Mouse (Mus musculus): ENCODE results near the gene Glis1. TPM values are rescaled to one million over a fixed set of nuclear protein-coding genes. Genes with fewer than 3 reads are reported as not detected.

The Glis1 gene
- polyA plus RNA-seq, 2 experiments = 0.10 to 0.35 TPM

GRCm38 (mm10) chr4:107438741-107439140, 4.3 kb downstream of the Glis1 start:
- 79% methylated on average over 8 of the region's 8 CpGs for WGBS (ENCODE audit: insufficient replicate concordance)

GRCm38 (mm10) chr4:107440306-107440705, 5.9 kb downstream of the Glis1 start:
- H3K4me1 ChIP-seq (replicated peaks; ENCODE audit: control insufficient read depth in 2 of 2, insufficient read depth in 2 of 2, low read length in 1 of 2) = peaks cover 0 to 7% of the 10 kb centered on the region in 2 experiments; a peak in 2 of 4 replicates

More at GRCm38 (mm10) chr4:107438741-107439140, 4.3 kb downstream of the Glis1 start:
- Histone ChIP-seq H3K4me1 (replicated peaks; ENCODE audit: control insufficient read depth in 2 of 2, insufficient read depth in 2 of 2, low read length in 1 of 2) (peaks cover 0 to 7% of the 10 kb centered on the region in 2 experiments; a peak in 2 of 4 replicates), H3K27ac (no peak overlapping the region), H3K9me3 (ENCODE audit: control insufficient read depth, low read length) (no peaks in the 10 kb centered on the region), H3K36me3 (replicated peaks; ENCODE audit: control insufficient read depth, insufficient read depth, low read depth) (no peaks in the 10 kb centered on the region), H3K27me3 (ENCODE audit: control insufficient read depth, insufficient read depth, low read length) (peaks cover 49% of the 10 kb centered on the region), H3K4me2 (ENCODE audit: low read depth) (no peak overlapping the region), H3K4me3 (ENCODE audit: insufficient read depth in 1 of 2, low read depth in 2 of 2, low read length in 2 of 2) (no peak overlapping the region), H3K9ac (replicated peaks) (no peak overlapping the region)
- ATAC-seq (ENCODE audit: insufficient read depth) = no peak
- no peak for TF ChIP-seq EP300 (IDR thresholded peaks at IDR 0.05; ENCODE audit: low read depth)
- no peak for TF ChIP-seq CTCF (IDR thresholded peaks at IDR 0.05; ENCODE audit: low read depth)
- DNase-seq (ENCODE audit: low read depth in 3 of 3, low spot score in 3 of 3) = no peak

GRCm38 (mm10) chr4:107442288-107442687, 7.9 kb downstream of the Glis1 start:
- 71% methylated on average over 11 of the region's 11 CpGs for WGBS (ENCODE audit: insufficient replicate concordance)
- no peak overlapping the region for H3K4me2 ChIP-seq (ENCODE audit: low read depth)
- DNase-seq (ENCODE audit: low read depth in 3 of 3, low spot score in 3 of 3) (no peak), ATAC-seq (ENCODE audit: insufficient read depth) (no peak)
- H3K4me1 ChIP-seq (replicated peaks; ENCODE audit: control insufficient read depth in 2 of 2, insufficient read depth in 2 of 2, low read length in 1 of 2) = peaks cover 0 to 7% of the 10 kb centered on the region in 2 experiments; a peak in 2 of 4 replicates
- H3K36me3 ChIP-seq (replicated peaks; ENCODE audit: control insufficient read depth, insufficient read depth, low read depth) = no peaks in the 10 kb centered on the region
- H3K9me3 ChIP-seq (ENCODE audit: control insufficient read depth, low read length) = no peaks in the 10 kb centered on the region
- H3K9ac ChIP-seq (replicated peaks) = no peak overlapping the region
- no peak overlapping the region for H3K27ac ChIP-seq
- H3K27me3 ChIP-seq (ENCODE audit: control insufficient read depth, insufficient read depth, low read length) = peaks cover 16% of the 10 kb centered on the region
- H3K4me3 ChIP-seq (ENCODE audit: insufficient read depth in 1 of 2, low read depth in 2 of 2, low read length in 2 of 2) = no peak overlapping the region
- TF ChIP-seq EP300 (IDR thresholded peaks at IDR 0.05; ENCODE audit: low read depth) = no peak
- no peak for TF ChIP-seq CTCF (IDR thresholded peaks at IDR 0.05; ENCODE audit: low read depth)

More at GRCm38 (mm10) chr4:107440306-107440705, 5.9 kb downstream of the Glis1 start:
- peak overlapping the region; percentile 27 for H3K9ac ChIP-seq (replicated peaks)
- TF ChIP-seq EP300 (IDR thresholded peaks at IDR 0.05; ENCODE audit: low read depth) (no peak), CTCF (IDR thresholded peaks at IDR 0.05; ENCODE audit: low read depth) (no peak)
- DNase-seq (ENCODE audit: low read depth in 3 of 3, low spot score in 3 of 3) (no peak), ATAC-seq (ENCODE audit: insufficient read depth) (no peak)
- peak overlapping the region; percentile 51 for H3K4me2 ChIP-seq (ENCODE audit: low read depth)
- H3K27ac ChIP-seq = no peak overlapping the region
- H3K27me3 ChIP-seq (ENCODE audit: control insufficient read depth, insufficient read depth, low read length) = peaks cover 36% of the 10 kb centered on the region
- no peaks in the 10 kb centered on the region for H3K9me3 ChIP-seq (ENCODE audit: control insufficient read depth, low read length)
- peak overlapping the region; percentile 25 to 39 for H3K4me3 ChIP-seq (ENCODE audit: insufficient read depth in 1 of 2, low read depth in 2 of 2, low read length in 2 of 2)
- WGBS (ENCODE audit: insufficient replicate concordance) = 16% methylated on average over 13 of the region's 13 CpGs
- no peaks in the 10 kb centered on the region for H3K36me3 ChIP-seq (replicated peaks; ENCODE audit: control insufficient read depth, insufficient read depth, low read depth)

GRCm38 (mm10) chr4:107442891-107443483, 8.6 kb downstream of the Glis1 start:
- no peaks in the 10 kb centered on the region for H3K36me3 ChIP-seq (replicated peaks; ENCODE audit: control insufficient read depth, insufficient read depth, low read depth)
- no peak for TF ChIP-seq EP300 (IDR thresholded peaks at IDR 0.05; ENCODE audit: low read depth)
- TF ChIP-seq CTCF (IDR thresholded peaks at IDR 0.05; ENCODE audit: low read depth) = no peak
- ATAC-seq (ENCODE audit: insufficient read depth) = no peak
- peaks cover 10% of the 10 kb centered on the region for H3K27me3 ChIP-seq (ENCODE audit: control insufficient read depth, insufficient read depth, low read length)
- H3K27ac ChIP-seq = no peak overlapping the region
- WGBS (ENCODE audit: insufficient replicate concordance) = 70% methylated on average over 16 of the region's 16 CpGs
- no peak overlapping the region for H3K4me3 ChIP-seq (ENCODE audit: insufficient read depth in 1 of 2, low read depth in 2 of 2, low read length in 2 of 2)
- DNase-seq (ENCODE audit: low read depth in 3 of 3, low spot score in 3 of 3) = no peak
- H3K9ac ChIP-seq (replicated peaks) = no peak overlapping the region
- H3K4me2 ChIP-seq (ENCODE audit: low read depth) = no peak overlapping the region
- H3K4me1 ChIP-seq (replicated peaks; ENCODE audit: control insufficient read depth in 2 of 2, insufficient read depth in 2 of 2, low read length in 1 of 2) = peaks cover 0 to 7% of the 10 kb centered on the region in 2 experiments; a peak in 2 of 4 replicates
- H3K9me3 ChIP-seq (ENCODE audit: control insufficient read depth, low read length) = no peaks in the 10 kb centered on the region

- Histone ChIP-seq H3K27me3 (ENCODE audit: control insufficient read depth, insufficient read depth, low read length) (peaks cover 8% of the 10 kb centered on the region; the same call in 1 of the 2 replicates), H3K9ac (replicated peaks) (no peak overlapping the region), H3K36me3 (replicated peaks; ENCODE audit: control insufficient read depth, insufficient read depth, low read depth) (no peaks in the 10 kb centered on the region), H3K4me1 (replicated peaks; ENCODE audit: control insufficient read depth in 2 of 2, insufficient read depth in 2 of 2, low read length in 1 of 2) (peaks cover 0 to 7% of the 10 kb centered on the region in 2 experiments; a peak in 2 of 4 replicates), H3K4me3 (ENCODE audit: insufficient read depth in 1 of 2, low read depth in 2 of 2, low read length in 2 of 2) (no peak overlapping the region), H3K9me3 (ENCODE audit: control insufficient read depth, low read length) (no peaks in the 10 kb centered on the region), H3K4me2 (ENCODE audit: low read depth) (no peak overlapping the region), H3K27ac (no peak overlapping the region)
- WGBS (ENCODE audit: insufficient replicate concordance) = 72% methylated on average over 11 of the region's 11 CpGs
- no peak for DNase-seq (ENCODE audit: low read depth in 3 of 3, low spot score in 3 of 3)
- no peak for TF ChIP-seq CTCF (IDR thresholded peaks at IDR 0.05; ENCODE audit: low read depth)
- TF ChIP-seq EP300 (IDR thresholded peaks at IDR 0.05; ENCODE audit: low read depth) = no peak
- ATAC-seq (ENCODE audit: insufficient read depth) = no peak
Measured at GRCm38 (mm10) chr4:107443621-107444020, 9.2 kb downstream of the Glis1 start.

Measured in liver, embryonic 14.5 days (tissue).